Comparison of ENCODE assay signal across 8 mouse cellular contexts in genomic region chr7:127375271-127376245, GRCm38 (mm10). TPM values are rescaled to one million over a fixed set of nuclear protein-coding genes. Genes with fewer than 3 reads are reported as not detected.
DNase-seq lines count a peak whose midpoint lies in the region; ATAC-seq and TF ChIP-seq lines count a peak whose summit lies in the region.
"Not testable (repeated sequence)": the region's sequence is repeated elsewhere in the genome, so short reads cannot be mapped to it uniquely, and the experiment has no call there.

Gene Zfp747, minus strand, starts transcription at chr7:127376050.

- WGBS in hindbrain, embryonic 14.5 days: 1% methylated on average over 49 of the region's 49 CpGs

- ATAC-seq in Patski: not testable (repeated sequence)
- peak; percentile 90 for ATAC-seq in hindbrain, embryonic 14.5 days (ENCODE audit: low FRiP score)

- CTCF ChIA-PET in Patski (lab: Charles Lee): not testable (repeated sequence)

- not testable (repeated sequence) for H3K27me3 ChIP-seq in Patski; hindbrain, embryonic 14.5 days (ENCODE audit: control insufficient read depth, insufficient read depth, low read length)

- peak within 1 kb of the TSS; percentile 54 for H3K4me3 ChIP-seq in hindbrain, embryonic 14.5 days (replicated peaks; ENCODE audit: low read length)

- H3K9ac ChIP-seq in hindbrain, embryonic 14.5 days: peak within 1 kb of the TSS; percentile 66

- DNase-seq in Patski (ENCODE audit: low read depth, low spot score): peak; percentile 31
- peak; percentile 95 to 97 for DNase-seq in cerebellum, postnatal 14 days
- DNase-seq in frontal cortex, postnatal 14 days (ENCODE audit: low spot score in 2 of 2): peak; percentile 78 to 85
- peak; percentile 91 for DNase-seq in hindbrain, embryonic 14.5 days (ENCODE audit: low spot score)
- DNase-seq in layer of hippocampus, postnatal 36 days: peak; percentile 86 to 88
- peak; percentile 99 for DNase-seq in lung, postnatal 36 days
- peak; percentile 96 for DNase-seq in retina, postnatal 1 day
- peak; percentile 93 for DNase-seq in urinary bladder, adult 18-20 months (ENCODE audit: low spot score in 2 of 2)

- not testable (repeated sequence) for H3K9me3 ChIP-seq in hindbrain, embryonic 14.5 days (ENCODE audit: control insufficient read depth, low read length)

- not testable (repeated sequence) for H3K36me3 ChIP-seq in hindbrain, embryonic 14.5 days (replicated peaks; ENCODE audit: control insufficient read depth, insufficient read depth)

- peak within 1 kb of the TSS; percentile 51 for H3K27ac ChIP-seq in hindbrain, embryonic 14.5 days

- POLR2A ChIA-PET in Patski (lab: Charles Lee): interaction anchor here (0.6 to 0.9 kb wide), 2 partner anchors 18 to 194 kb away, joined by 3 read pairs; partner anchors contain the start of gene E430018J23Rik

- H3K4me1 ChIP-seq in hindbrain, embryonic 14.5 days (replicated peaks; ENCODE audit: control insufficient read depth, insufficient read depth, low read length): not testable (repeated sequence)

- in situ Hi-C loops in Patski (cut with MboI; ENCODE audit: low pct_unique_long_range_greater_than_20kb): not testable (repeated sequence)

- peak; percentile 54 for TF ChIP-seq CTCF in Patski (IDR thresholded peaks at IDR 0.05)

- H3K4me2 ChIP-seq in hindbrain, embryonic 14.5 days (replicated peaks): peak within 1 kb of the TSS; percentile 63

RNA-seq across cellular contexts. Expression of gene Zfp747, which starts in this region (rescaled TPM):
- 4.9 TPM for polyA plus RNA-seq in Patski (2021)
- 8.2 and 8.5 TPM in 2 replicates for polyA plus RNA-seq in hindbrain, embryonic 14.5 days (2014; fragmentation: Nextera tagmentation; extraction: Ambion mirVana)
- total RNA-seq in layer of hippocampus, postnatal 36 days (2021): 1 to 10 TPM; 6.4 to 7.4 TPM

Comparison
In these comparisons a context has a peak if more than half of its experiments do, and no peak if none do; other contexts are left out.
1. DNase-seq: peak in every context shown above with its lines; median percentile 99 in lung, postnatal 36 days; 96 in cerebellum, postnatal 14 days; 96 in retina, postnatal 1 day; 93 in urinary bladder, adult 18-20 months; 91 in hindbrain, embryonic 14.5 days; 87 in layer of hippocampus, postnatal 36 days; 82 in frontal cortex, postnatal 14 days; 31 in Patski.